Mouse (Mus musculus): ENCODE data around the gene Ube2d3.

GRCm38 (mm10) chr3:135485900-135486241 is 47.9 kb downstream of the Ube2d3 start:
- TF ChIP-seq CTCF (IDR thresholded peaks at IDR 0.05) (no peak), EP300 (IDR thresholded peaks at IDR 0.05; ENCODE audit: insufficient read depth, low read depth, low read length) (no peak), POLR2A (IDR thresholded peaks at IDR 0.05; ENCODE audit: insufficient read depth, low read depth, low read length) (no peak)

Measured in heart, adult 2 months (tissue).